Mouse (Mus musculus) forebrain, embryonic 15.5 days (tissue): ENCODE measurements at regions not wholly inside any gene's neighbourhood (a gene's known extent, or its start where the extent isn't known, plus 50 kb on each side); places are given as distances from the start of the nearest gene placed in this dataset.

Source experiments
- ATAC-seq: fragments of 200-750 bp; cut with Nextera tagmentation; replicated peaks from 2 replicates; pipeline ENCODE4 v1.8.0; 2017; ENCODE audit warnings: mild to moderate bottlenecking, moderate TSS enrichment, moderate library complexity
- H3K27ac ChIP-seq: fragments of 300-500 bp; sonication (generic); replicated peaks from 2 replicates; pipeline ENCODE4 v1.5.1; 2015; ENCODE audit warnings: mild to moderate bottlenecking, inconsistent platforms
- H3K27me3 ChIP-seq: fragments of 300-500 bp; sonication (generic); 2 replicates; pipeline ENCODE4 v1.6.1; 2015; ENCODE audit warnings: inconsistent platforms
- H3K36me3 ChIP-seq: fragments of 300-500 bp; sonication (generic); 2 replicates; pipeline ENCODE4 v1.6.1; 2015; ENCODE audit warnings: mild to moderate bottlenecking, inconsistent platforms
- H3K4me1 ChIP-seq: fragments of 300-500 bp; sonication (generic); 2 replicates; pipeline ENCODE4 v1.6.1; 2015; ENCODE audit warnings: inconsistent platforms
- H3K4me2 ChIP-seq: fragments of 300-500 bp; sonication (generic); replicated peaks from 2 replicates; pipeline ENCODE4 v1.6.1; 2015; ENCODE audit warnings: mild to moderate bottlenecking, inconsistent platforms
- H3K4me3 ChIP-seq: fragments of 300-500 bp; sonication (generic); 2 replicates; pipeline ENCODE4 v1.5.1; 2015; ENCODE audit warnings: mild to moderate bottlenecking, inconsistent platforms
- H3K9ac ChIP-seq: fragments of 300-500 bp; sonication (generic); replicated peaks from 2 replicates; pipeline ENCODE4 v1.6.1; 2015; ENCODE audit warnings: mild to moderate bottlenecking, inconsistent platforms
- H3K9me3 ChIP-seq: fragments of 300-500 bp; sonication (generic); 2 replicates; pipeline ENCODE4 v1.6.1; 2016; ENCODE audit warnings: inconsistent platforms
- WGBS: fragments of 180-500 bp; shearing (Covaris S2); methylation state at CpG from one replicate; pipeline ENCODE4 v1.1.7; 2015; ENCODE audit warnings: mixed read lengths; 5-methylcytosine and 5-hydroxymethylcytosine counted together

DNA sequence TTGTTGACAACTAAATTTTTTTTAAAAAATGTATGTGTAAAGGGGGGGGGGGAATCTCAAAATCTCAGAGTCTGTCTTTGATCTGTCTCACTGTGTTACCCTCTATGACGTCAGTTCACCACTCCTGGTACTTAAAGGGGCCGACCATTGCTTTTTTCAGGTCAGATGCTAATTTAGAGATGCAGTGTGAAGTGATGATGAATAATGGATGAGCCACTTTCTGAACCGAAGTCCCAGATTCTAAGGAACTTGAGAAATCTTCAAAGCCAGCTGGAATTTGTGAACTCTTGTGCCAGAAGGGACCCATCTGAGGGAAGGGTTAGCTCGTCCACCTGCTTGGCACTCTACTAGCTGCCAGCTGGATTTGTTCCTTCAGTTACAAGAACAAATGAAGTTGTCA, 271.1 kb upstream of the Nectin3 start:
- 7% methylated on average over 4 of the region's 4 CpGs for WGBS
- Histone ChIP-seq H3K27ac (no peak overlapping the region), H3K4me1 (peaks cover 5% of the 10 kb centered on the region; the same call in 1 of the 2 replicates), H3K9me3 (no peaks in the 10 kb centered on the region), H3K36me3 (no peaks in the 10 kb centered on the region), H3K9ac (no peak overlapping the region), H3K27me3 (no peaks in the 10 kb centered on the region), H3K4me3 (no peak overlapping the region), H3K4me2 (no peak overlapping the region)
- ATAC-seq = peak; percentile 95

DNA sequence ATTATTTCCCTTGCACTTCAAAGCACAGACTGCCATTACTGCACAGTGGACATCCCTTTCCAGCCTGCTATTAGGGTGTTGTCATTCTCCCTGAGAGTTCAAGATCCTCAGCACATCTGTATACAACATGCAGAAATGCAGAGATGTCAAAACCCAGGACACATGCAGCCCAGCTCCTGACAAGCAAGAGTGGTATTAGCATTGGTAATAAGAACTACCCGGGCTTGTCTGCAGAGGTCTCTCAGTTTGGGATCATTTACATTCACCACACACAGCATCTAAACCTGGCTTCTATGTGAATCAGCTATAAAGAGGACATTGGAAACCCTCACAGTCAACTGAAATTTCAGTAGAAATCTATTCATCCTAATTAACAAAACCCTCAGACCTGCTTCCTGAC, 270.1 kb upstream of the Nectin3 start:
- 22% methylated on average over 1 of the region's 1 CpGs for WGBS
- Histone ChIP-seq H3K27me3 (no peaks in the 10 kb centered on the region), H3K4me3 (no peak overlapping the region), H3K9ac (no peak overlapping the region), H3K4me1 (peaks cover 5% of the 10 kb centered on the region; the same call in 1 of the 2 replicates), H3K4me2 (no peak overlapping the region), H3K27ac (no peak overlapping the region; the same call in 1 of the 2 replicates), H3K36me3 (no peaks in the 10 kb centered on the region), H3K9me3 (no peaks in the 10 kb centered on the region)
- no peak for ATAC-seq

DNA sequence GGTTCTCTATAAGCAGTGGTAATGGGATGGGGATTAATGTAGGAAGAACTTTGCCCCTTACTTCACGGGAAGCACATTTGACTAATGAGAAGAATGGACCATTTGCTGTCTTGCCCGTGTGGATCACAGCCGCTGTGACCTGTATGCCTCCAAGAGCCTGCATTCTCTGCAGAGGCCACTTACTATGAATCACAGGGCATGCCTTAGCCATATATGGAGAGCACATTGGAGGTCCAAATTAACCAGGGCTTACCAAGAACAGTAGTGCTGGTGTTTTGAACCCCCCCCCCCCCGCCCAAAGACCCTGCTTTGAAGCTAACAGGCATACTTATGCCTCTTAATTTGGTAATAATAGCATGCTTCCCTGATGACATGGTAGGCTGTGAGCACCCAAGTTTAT, 236.8 kb upstream of the Nectin3 start:
- H3K4me3 ChIP-seq = no peak overlapping the region
- no peaks in the 10 kb centered on the region for H3K9me3 ChIP-seq
- no peak overlapping the region for H3K4me2 ChIP-seq
- no peak overlapping the region for H3K9ac ChIP-seq
- H3K4me1 ChIP-seq = no peaks in the 10 kb centered on the region
- 77% methylated on average over 4 of the region's 4 CpGs for WGBS
- no peak overlapping the region for H3K27ac ChIP-seq
- H3K36me3 ChIP-seq = no peaks in the 10 kb centered on the region
- no peak for ATAC-seq
- H3K27me3 ChIP-seq = no peaks in the 10 kb centered on the region

DNA sequence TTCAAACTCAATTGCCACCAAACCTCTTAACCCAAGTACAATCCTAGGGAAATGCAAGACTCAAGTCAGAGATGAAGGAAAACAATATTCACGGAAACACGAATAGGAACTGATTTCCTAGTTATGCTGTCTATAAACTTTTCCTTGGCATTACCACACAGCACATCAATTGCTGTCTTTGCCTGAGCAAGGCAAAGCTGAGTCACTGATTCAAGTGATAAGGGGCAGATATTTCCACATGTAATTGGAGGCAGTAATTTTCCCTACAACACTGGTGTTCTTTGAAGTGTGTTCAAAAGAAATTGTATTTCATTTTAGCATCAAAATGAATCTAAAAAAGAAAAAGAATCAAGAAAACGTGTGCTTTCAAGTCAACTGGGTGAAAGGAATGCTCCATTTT, 230.1 kb upstream of the Nectin3 start:
- no peaks in the 10 kb centered on the region for H3K27me3 ChIP-seq
- H3K4me1 ChIP-seq = no peaks in the 10 kb centered on the region
- no peak overlapping the region for H3K4me3 ChIP-seq
- H3K36me3 ChIP-seq = no peaks in the 10 kb centered on the region
- H3K27ac ChIP-seq = no peak overlapping the region
- no peak for ATAC-seq
- no peak overlapping the region for H3K4me2 ChIP-seq
- H3K9me3 ChIP-seq = no peaks in the 10 kb centered on the region
- 88% methylated on average over 3 of the region's 3 CpGs for WGBS
- no peak overlapping the region for H3K9ac ChIP-seq

DNA sequence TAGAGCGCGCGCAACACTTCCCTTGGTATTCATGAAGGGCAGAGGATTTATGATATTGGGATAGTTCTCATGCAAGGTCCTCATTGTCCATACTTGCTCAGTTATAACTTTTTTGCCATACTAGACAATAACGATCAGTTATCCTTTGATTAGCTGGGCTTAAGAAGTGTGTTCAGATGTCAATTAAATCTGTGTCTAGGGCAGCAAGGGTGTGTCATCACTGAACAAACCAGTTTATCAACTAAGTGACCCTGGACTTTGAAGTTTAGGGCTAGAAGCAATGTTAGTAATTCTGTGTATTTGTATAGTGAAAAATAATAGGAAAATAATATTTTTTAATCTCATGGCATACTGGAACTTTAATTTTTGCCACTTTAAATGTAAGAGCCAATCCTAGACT, 225.3 kb upstream of the Nectin3 start:
- WGBS = 94% methylated on average over 4 of the region's 4 CpGs
- Histone ChIP-seq H3K9ac (no peak overlapping the region), H3K9me3 (no peaks in the 10 kb centered on the region), H3K36me3 (no peaks in the 10 kb centered on the region), H3K27me3 (no peaks in the 10 kb centered on the region), H3K4me3 (no peak overlapping the region), H3K27ac (no peak overlapping the region), H3K4me1 (no peaks in the 10 kb centered on the region), H3K4me2 (no peak overlapping the region)
- ATAC-seq = no peak

DNA sequence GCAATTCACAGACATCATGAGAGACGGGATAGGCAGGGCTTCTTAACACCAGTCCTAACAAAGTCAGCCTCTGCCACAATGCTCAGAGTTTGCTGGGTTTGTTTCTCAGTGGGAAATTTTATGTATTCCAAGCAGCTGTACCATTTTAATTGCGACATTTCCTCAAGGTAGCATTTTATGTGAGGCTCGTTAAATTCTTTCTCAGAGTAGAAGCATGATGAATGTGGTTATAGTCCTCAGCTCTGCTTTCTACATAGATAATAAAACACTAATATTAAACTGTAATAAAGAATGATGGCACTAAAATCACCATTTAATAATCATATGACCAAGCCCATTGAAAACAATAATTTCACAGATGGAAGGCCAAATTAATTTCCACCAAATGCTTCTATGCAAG, 181.5 kb upstream of the Nectin3 start:
- 71% methylated on average over 3 of the region's 3 CpGs for WGBS
- no peak for ATAC-seq
- Histone ChIP-seq H3K4me1 (no peaks in the 10 kb centered on the region), H3K9me3 (no peaks in the 10 kb centered on the region), H3K36me3 (no peaks in the 10 kb centered on the region), H3K9ac (no peak overlapping the region), H3K4me2 (no peak overlapping the region), H3K27ac (no peak overlapping the region), H3K27me3 (no peaks in the 10 kb centered on the region), H3K4me3 (no peak overlapping the region)

DNA sequence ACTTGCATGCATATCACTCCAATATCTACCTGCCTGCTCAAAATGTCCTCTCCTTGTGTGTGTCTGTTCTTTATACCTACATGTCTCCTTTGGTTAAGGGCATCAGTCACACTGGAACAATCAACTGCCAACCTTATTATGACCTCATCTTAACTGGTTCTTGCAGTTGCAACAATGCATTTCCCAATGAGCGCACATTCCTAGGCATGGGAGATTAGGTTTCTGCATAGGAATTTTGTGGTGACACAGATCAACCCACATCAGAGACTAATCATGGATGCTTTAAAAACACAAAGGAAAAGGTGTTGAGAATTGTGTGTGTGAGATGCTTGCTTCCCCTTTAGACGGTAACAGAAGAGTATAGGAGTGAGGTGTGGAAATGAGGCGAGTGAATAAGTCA, 171.3 kb upstream of the Nectin3 start:
- no peak overlapping the region for H3K4me2 ChIP-seq
- H3K4me1 ChIP-seq = no peaks in the 10 kb centered on the region
- no peak for ATAC-seq
- no peaks in the 10 kb centered on the region for H3K27me3 ChIP-seq
- H3K9ac ChIP-seq = no peak overlapping the region
- 63% methylated on average over 3 of the region's 3 CpGs for WGBS
- no peaks in the 10 kb centered on the region for H3K9me3 ChIP-seq
- H3K27ac ChIP-seq = no peak overlapping the region
- no peak overlapping the region for H3K4me3 ChIP-seq
- no peaks in the 10 kb centered on the region for H3K36me3 ChIP-seq

DNA sequence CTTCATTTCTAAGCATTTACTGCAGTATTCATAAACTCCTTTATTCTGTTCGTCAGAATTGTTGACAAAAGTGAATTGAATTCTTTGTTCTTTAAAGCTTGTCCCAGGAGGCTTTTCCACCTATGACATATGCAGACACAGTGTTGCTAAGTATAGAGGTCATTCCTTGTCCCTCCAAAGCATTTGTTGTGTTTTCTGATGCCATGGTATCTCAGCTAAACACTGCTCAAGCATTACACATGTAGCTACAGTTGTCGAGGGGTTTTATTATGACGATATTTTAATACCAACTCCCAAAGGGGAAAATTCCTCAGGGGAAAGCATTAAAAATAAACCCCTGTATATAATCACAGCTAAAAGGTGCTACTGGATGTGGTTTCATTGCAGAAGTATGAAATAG, 167.2 kb upstream of the Nectin3 start:
- H3K9ac ChIP-seq = no peak overlapping the region
- no peaks in the 10 kb centered on the region for H3K4me1 ChIP-seq
- no peaks in the 10 kb centered on the region for H3K36me3 ChIP-seq
- H3K27me3 ChIP-seq = no peaks in the 10 kb centered on the region
- no peak for ATAC-seq
- H3K9me3 ChIP-seq = no peaks in the 10 kb centered on the region
- no peak overlapping the region for H3K4me2 ChIP-seq
- 75% methylated on average over 3 of the region's 3 CpGs for WGBS
- H3K27ac ChIP-seq = no peak overlapping the region
- no peak overlapping the region for H3K4me3 ChIP-seq

DNA sequence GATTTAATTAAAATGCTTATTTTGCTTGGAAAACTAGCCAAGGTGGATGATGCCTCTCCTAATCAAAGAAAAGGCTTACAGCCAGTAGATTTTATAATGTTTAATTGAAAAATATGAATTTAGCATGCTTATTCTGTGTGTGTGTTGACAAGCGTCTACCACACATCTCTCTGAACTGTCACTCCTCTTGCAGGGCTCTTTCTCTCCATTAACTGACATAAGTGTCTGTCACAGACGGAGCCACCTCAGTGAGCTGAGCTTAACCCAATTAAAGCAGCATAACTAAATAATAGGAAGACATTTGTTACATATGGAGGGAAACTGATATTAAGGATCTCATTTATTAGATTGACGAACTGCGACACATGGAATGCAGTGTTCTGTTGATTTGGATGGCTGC, 164.7 kb upstream of the Nectin3 start:
- no peaks in the 10 kb centered on the region for H3K36me3 ChIP-seq

DNA sequence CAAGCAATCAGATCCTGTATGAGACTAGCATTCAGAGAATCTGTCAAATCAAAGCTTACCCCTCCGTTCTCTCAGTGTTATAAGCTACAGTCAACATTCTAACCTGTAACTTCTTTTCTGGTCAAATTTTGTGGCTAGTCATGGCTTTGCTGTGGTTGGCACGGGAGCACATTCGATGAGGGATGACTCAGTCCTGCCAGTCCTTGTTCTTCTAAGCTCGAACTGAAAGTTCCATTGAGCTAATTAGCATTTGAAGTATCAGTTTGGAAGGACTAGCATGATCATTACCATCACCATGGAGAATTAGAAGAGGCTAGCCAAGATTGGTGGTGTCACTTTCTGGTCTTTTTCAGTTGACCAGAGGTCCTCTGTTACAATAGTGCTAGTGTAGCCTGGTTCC, 156.7 kb upstream of the Nectin3 start:
- H3K27ac ChIP-seq = no peak overlapping the region
- ATAC-seq = no peak
- no peak overlapping the region for H3K9ac ChIP-seq
- no peaks in the 10 kb centered on the region for H3K36me3 ChIP-seq
- no peak overlapping the region for H3K4me3 ChIP-seq
- H3K9me3 ChIP-seq = no peaks in the 10 kb centered on the region
- 79% methylated on average over 4 of the region's 4 CpGs for whole genome bisulfite sequencing
- H3K27me3 ChIP-seq = no peaks in the 10 kb centered on the region
- no peak overlapping the region for H3K4me2 ChIP-seq
- H3K4me1 ChIP-seq = no peaks in the 10 kb centered on the region

More for the DNA sequence above, 164.7 kb upstream of the Nectin3 start:
- WGBS = 74% methylated on average over 4 of the region's 4 CpGs
- H3K4me1 ChIP-seq = no peaks in the 10 kb centered on the region
- H3K27me3 ChIP-seq = no peaks in the 10 kb centered on the region
- H3K9me3 ChIP-seq = no peaks in the 10 kb centered on the region
- no peak overlapping the region for H3K4me2 ChIP-seq
- H3K27ac ChIP-seq = no peak overlapping the region
- ATAC-seq = no peak
- no peak overlapping the region for H3K4me3 ChIP-seq
- H3K9ac ChIP-seq = no peak overlapping the region

DNA sequence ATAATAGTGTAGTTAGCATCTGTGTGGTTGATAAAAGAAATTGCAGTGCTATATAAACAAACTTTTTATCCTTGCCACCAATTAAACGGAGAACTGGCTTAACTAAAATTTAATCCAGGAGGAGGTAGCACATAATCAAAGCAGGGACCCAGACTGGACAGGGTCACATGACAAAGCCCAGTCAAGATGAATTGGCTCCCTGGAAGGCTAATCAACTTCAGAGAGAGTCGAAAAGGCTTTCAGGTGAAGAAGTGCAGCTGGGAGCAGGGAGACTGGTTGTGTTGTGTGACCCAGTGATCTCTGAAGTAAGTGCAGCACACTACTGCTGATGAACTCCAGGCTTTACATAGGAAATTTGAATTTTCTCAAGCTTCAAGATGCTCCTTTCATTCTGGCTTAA, 127.5 kb upstream of the Nectin3 start:
- H3K4me3 ChIP-seq = no peak overlapping the region
- no peaks in the 10 kb centered on the region for H3K36me3 ChIP-seq
- no peaks in the 10 kb centered on the region for H3K4me1 ChIP-seq
- ATAC-seq = no peak
- no peak overlapping the region for H3K27ac ChIP-seq
- 6% methylated on average over 2 of the region's 2 CpGs for WGBS
- H3K4me2 ChIP-seq = no peak overlapping the region
- H3K9ac ChIP-seq = no peak overlapping the region
- H3K27me3 ChIP-seq = no peaks in the 10 kb centered on the region
- no peaks in the 10 kb centered on the region for H3K9me3 ChIP-seq

DNA sequence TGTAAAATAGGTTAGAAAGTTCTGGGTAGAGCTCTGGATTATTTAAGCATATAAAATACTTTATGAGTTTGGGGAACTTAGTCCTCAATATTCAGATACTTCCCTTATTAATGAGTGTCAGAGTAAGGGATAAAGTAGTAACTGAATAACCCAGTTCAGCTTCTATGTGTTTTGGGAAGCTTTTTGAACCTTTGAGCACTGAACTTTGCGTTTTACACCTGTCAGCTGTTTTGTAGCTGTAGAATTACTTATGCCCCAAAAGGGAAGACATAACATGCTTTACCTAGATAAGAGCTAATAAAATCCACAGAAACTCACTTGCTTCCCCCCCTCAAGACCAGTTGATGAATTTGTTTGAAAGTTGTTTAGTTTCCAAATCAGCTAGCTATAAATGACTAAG, 124.9 kb upstream of the Nectin3 start:
- no peak overlapping the region for H3K27ac ChIP-seq
- 81% methylated on average over 1 of the region's 1 CpGs for WGBS
- H3K36me3 ChIP-seq = no peaks in the 10 kb centered on the region
- H3K4me3 ChIP-seq = no peak overlapping the region
- H3K4me1 ChIP-seq = no peaks in the 10 kb centered on the region
- H3K9ac ChIP-seq = no peak overlapping the region
- H3K27me3 ChIP-seq = no peaks in the 10 kb centered on the region
- no peak for ATAC-seq
- H3K4me2 ChIP-seq = no peak overlapping the region
- no peaks in the 10 kb centered on the region for H3K9me3 ChIP-seq

DNA sequence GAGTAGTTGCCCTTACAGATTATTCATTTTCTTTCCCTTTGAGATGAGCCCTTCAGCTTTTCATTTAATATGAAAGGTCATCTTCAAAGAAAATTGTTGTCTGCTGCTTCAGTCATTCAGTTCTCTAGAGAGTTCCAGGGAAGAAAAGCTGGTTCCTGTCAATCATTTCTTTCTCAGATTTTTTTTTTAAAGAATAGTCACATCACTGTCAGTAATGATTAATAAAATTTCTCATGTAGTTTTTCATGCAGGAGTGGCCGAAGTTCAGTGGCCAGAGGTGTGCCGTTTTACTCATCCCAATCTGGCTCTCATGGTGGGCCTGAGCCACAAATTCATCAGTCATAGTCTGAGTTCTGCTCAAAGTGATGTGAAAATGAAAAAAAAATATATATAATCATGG, 121.5 kb upstream of the Nectin3 start:
- Histone ChIP-seq H3K4me1 (no peaks in the 10 kb centered on the region), H3K9ac (no peak overlapping the region), H3K9me3 (no peaks in the 10 kb centered on the region), H3K36me3 (no peaks in the 10 kb centered on the region), H3K4me3 (no peak overlapping the region), H3K4me2 (no peak overlapping the region), H3K27ac (no peak overlapping the region), H3K27me3 (no peaks in the 10 kb centered on the region)
- whole genome bisulfite sequencing = 90% methylated on average over 2 of the region's 2 CpGs
- ATAC-seq = no peak
